Mouse (Mus musculus) C2C12 (cell line): Measurements from ENCODE around the gene Mlst8.

ENCODE experiments used
- CEBPB ChIP-seq: IDR thresholded peaks from one replicate; pipeline ENCODE4 v1.6.1; 2011; ENCODE audit warnings: low read depth, mild to moderate bottlenecking, control low read depth, moderate library complexity
- CTCF ChIP-seq: IDR thresholded peaks from one replicate; pipeline ENCODE4 v1.5.1; 2011; ENCODE audit not compliant: control insufficient read depth, insufficient read depth, insufficient read length
- FOSL1 ChIP-seq: IDR thresholded peaks from one replicate; pipeline ENCODE4 v1.8.0; 2011; ENCODE audit warnings: mild to moderate bottlenecking, low read length; ENCODE audit not compliant: poor library complexity, insufficient read depth, severe bottlenecking

GRCm38 (mm10) chr17:24454218-24454755, 24.6 kb downstream of the Mlst8 start:
- no peak for TF ChIP-seq CTCF
- TF ChIP-seq FOSL1, result no peak
- no peak for TF ChIP-seq CEBPB
